Mouse (Mus musculus) cerebellum, postnatal 14 days (tissue): ENCODE data around the gene Igsf11.

Experiments used
- DNase-seq, 2 experiments: peaks; one replicate each; pipeline ENCODE4 v3.0.0; 2021; ENCODE audit warnings: mixed read lengths in 2 of 2

Gene Igsf11

GRCm38 (mm10) chr16:38986410-38986809, 93.9 kb downstream of the Igsf11 start:
- no peak for DNase-seq

GRCm38 (mm10) chr16:38993711-38994110, 101.2 kb downstream of the Igsf11 start:
- peak in 1 of 2 experiments; percentile 30 for DNase-seq

DNA sequence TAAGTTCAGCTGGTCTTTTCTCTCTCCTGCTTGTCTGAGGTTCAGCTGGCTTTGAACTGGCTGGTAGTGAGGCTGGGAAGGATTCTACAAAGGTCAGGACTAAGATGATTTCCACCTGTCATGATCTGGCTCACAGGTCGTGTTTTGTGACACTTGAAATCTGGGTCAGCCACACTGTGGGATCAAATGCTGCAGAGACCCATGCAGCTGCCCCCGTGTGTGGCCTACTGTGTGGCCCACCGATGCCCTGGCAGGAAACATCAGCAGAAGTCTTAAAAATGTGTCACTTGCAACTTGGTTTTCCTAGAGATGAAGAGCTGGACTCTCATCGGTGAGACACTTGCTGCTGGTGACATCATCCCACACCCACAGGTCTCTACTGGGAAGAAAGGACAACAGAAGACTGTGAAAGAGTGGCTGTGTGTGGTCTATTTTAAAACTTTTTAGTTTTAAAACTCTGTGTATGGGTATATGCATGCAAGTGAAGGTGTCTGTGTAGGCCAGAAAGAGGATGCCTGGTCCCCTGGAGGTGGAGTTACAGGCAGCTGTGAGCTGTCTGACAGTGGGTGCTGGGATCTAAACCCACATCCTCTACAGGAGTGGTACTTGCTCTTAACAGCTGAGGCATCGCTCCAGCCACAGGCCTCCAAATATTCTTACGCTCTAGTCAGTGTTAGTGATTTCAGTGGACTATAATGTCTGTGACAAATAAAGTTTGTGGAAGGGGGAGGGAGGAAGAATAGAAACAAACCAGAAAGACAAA, 106.2 kb downstream of the Igsf11 start:
- DNase-seq: no peak

DNA sequence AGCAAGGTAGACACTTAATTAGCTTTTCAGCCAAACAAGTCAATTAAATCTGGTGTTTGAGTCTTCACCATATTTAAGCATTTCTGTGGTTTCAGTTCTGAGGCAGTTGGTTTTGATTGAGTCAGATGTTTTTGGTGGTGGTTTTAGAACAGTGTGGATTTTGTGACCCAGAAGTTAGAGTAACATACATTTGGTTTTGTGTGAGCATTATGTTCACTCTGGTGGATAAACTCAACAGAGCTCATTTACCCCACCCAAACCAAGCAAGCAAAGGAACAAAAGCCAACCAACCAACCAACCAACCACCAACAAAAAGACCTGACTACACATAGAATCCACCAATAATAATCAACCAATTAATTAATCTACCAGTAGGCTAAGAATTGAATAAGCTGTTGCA, 106.8 kb downstream of the Igsf11 start:
- DNase-seq: no peak

DNA sequence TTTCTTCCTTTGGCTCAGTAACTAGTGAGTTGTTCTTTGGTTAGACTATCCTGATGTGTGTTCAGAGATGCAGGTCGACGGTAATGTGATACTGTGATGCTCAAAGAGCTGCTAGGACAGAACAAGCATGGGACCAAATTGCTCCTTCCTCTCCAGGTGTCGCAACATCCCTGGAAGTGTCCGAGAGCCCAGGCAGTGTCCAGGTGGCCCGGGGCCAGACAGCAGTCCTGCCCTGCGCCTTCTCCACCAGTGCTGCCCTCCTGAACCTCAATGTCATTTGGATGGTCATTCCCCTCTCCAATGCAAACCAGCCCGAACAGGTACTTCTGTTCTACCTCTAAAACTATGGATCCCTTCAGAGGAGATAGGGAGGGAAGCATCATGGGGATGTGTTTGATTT, 114.5 kb downstream of the Igsf11 start:
- DNase-seq: no peak

DNA sequence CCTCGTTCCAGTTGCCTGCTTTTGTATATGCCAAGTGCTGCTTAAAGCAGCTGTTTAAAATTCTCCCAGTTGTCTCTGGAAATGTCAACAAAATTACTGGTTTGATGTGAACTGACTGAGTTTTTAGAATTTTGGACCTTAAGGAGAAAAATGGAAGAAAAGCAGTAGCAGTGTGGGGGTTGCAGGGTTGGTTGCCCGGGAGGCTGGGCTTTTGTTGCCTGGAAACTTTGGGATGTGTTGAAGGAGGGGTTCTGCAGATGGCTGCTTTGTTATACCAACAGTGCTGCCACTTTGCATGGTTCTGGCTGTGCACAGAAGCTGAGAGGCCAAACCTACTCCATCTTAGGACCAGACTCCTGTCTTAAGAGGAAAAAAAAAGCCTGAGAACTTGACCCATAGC, 127.0 kb downstream of the Igsf11 start:
- DNase-seq: no peak

- peak in 1 of 2 experiments; percentile 9 for DNase-seq
Observed at GRCm38 (mm10) chr16:39025989-39026736, 133.7 kb downstream of the Igsf11 start.

DNA sequence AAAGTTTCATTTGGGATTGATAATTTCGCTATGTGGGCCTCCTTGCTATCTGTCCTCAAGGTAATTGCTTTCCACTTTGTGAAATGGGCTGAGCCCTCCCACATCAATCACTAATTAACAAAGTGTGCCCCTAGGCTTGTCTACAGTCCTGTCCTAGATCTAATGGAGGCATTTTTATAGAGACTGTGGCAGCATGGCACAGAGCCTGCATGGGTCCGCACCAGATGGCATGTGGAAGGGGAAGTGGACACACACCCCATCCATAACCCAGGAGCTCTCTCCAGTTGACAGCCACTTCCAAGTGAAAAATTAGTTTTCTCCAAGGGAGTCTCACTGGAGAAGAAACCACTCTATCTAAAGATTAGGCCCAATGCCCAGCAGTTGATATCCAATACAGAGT, 138.9 kb downstream of the Igsf11 start:
- DNase-seq: peak; percentile 38 to 65

GRCm38 (mm10) chr16:39037257-39037656, 144.8 kb downstream of the Igsf11 start:
- DNase-seq: no peak

GRCm38 (mm10) chr16:39044381-39044780, 151.9 kb downstream of the Igsf11 start:
- DNase-seq: no peak

- peak; percentile 69 to 70 for DNase-seq
Observed at GRCm38 (mm10) chr16:39048889-39049288, 156.4 kb downstream of the Igsf11 start.

- peak; percentile 89 to 91 for DNase-seq
Observed at GRCm38 (mm10) chr16:39052971-39053370, 160.5 kb downstream of the Igsf11 start.

GRCm38 (mm10) chr16:39053779-39054178, 161.3 kb downstream of the Igsf11 start:
- no peak for DNase-seq

GRCm38 (mm10) chr16:39056061-39056460, 163.6 kb downstream of the Igsf11 start:
- DNase-seq: peak; percentile 57 to 71

- no peak for DNase-seq
Observed at GRCm38 (mm10) chr16:39056961-39057360, 164.5 kb downstream of the Igsf11 start.

GRCm38 (mm10) chr16:39058869-39059268, 166.4 kb downstream of the Igsf11 start:
- DNase-seq: no peak

GRCm38 (mm10) chr16:39062596-39062995, 170.1 kb downstream of the Igsf11 start:
- DNase-seq: peak; percentile 66 to 67

DNA sequence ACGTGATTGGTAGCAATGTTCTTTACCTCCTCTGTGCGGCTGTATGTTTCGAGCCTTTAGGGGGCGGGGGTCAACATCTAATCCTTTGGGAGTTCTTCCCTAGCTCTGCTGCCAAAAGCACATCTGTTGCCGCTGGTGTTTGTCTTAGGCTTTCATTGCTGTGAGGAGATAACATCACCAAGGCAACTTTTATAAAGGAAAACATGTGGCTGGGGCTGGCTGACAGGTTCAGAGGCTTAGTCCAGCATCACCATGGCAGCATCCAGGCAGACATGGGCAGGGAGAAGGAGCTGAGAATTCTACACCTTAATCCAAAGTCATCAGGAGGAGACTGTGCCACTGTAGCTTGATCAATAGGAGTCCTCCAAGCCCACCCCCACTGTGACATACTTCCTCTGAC, 173.1 kb downstream of the Igsf11 start:
- DNase-seq: no peak

- no peak for DNase-seq
Observed at GRCm38 (mm10) chr16:39071431-39071830, 179.0 kb downstream of the Igsf11 start.
